ENCODE assay signal across 9 mouse cellular contexts in genomic region chr19:21570778-21571177, GRCm38 (mm10).
DNase-seq lines count a peak whose midpoint lies in the region; ATAC-seq and TF ChIP-seq lines count a peak whose summit lies in the region.
"Had no signal": no experiment of that assay in that cellular context is flagged by ENCODE, and none has a peak within 500 bp of the region (broad histone marks: within the 10 kb centered on the region; RNA-seq: fewer than 3 reads in every experiment).

No protein-coding gene starts in this region.

- no peaks in the 10 kb centered on the region for H3K27me3 ChIP-seq in hindbrain, embryonic 16.5 days (replicated peaks; ENCODE audit: control insufficient read depth, insufficient read depth, low read length)
- H3K27me3 ChIP-seq: limb, embryonic 12.5 days had no signal

- peak; percentile 60; the same call in 1 of the 2 replicates for ATAC-seq in hindbrain, embryonic 16.5 days

- no peak overlapping the region for H3K4me2 ChIP-seq in hindbrain, embryonic 16.5 days (ENCODE audit: low read length)
- H3K4me2 ChIP-seq: limb, embryonic 12.5 days had no signal

- no peaks in the 10 kb centered on the region for H3K9me3 ChIP-seq in hindbrain, embryonic 16.5 days (ENCODE audit: control insufficient read depth, low read length)
- H3K9me3 ChIP-seq: limb, embryonic 12.5 days had no signal

- peak; percentile 15 for DNase-seq in embryo, embryonic 10.5 days (ENCODE audit: low spot score)
- no peak for DNase-seq in embryo, embryonic 10 days (ENCODE audit: low spot score)
- DNase-seq in right cerebral cortex, adult 18-20 months: peak; percentile 21
- no peak for DNase-seq in right cerebral cortex, postnatal 25 days
- peak; percentile 2 for DNase-seq in retina, embryonic 14.5 days (ENCODE audit: low spot score)
- DNase-seq in adipocyte (ENCODE audit: low spot score): no peak
- no peak for DNase-seq in layer of hippocampus, adult 2 months (ENCODE audit: low spot score in 2 of 2)

- no peak overlapping the region for H3K27ac ChIP-seq in hindbrain, embryonic 16.5 days (ENCODE audit: low read depth, low read length)
- H3K27ac ChIP-seq in layer of hippocampus, adult 2 months: no peak overlapping the region
- H3K27ac ChIP-seq: limb, embryonic 12.5 days had no signal

- no peak for TF ChIP-seq CTCF in layer of hippocampus, adult 2 months (conservative IDR thresholded peaks at IDR 0.05)

- H3K36me3 ChIP-seq in hindbrain, embryonic 16.5 days (ENCODE audit: control insufficient read depth, insufficient read depth, low read length): no peaks in the 10 kb centered on the region
- H3K36me3 ChIP-seq: limb, embryonic 12.5 days had no signal

- peaks cover 3% of the 10 kb centered on the region; the same call in 1 of the 2 replicates for H3K4me1 ChIP-seq in hindbrain, embryonic 16.5 days (ENCODE audit: control insufficient read depth, insufficient read depth, low read depth, low read length)
- H3K4me1 ChIP-seq: limb, embryonic 12.5 days had no signal

- H3K9ac ChIP-seq in hindbrain, embryonic 16.5 days (ENCODE audit: low read depth, low read length): no peak overlapping the region
- H3K9ac ChIP-seq: limb, embryonic 12.5 days had no signal

- H3K4me3 ChIP-seq in hindbrain, embryonic 16.5 days (ENCODE audit: low read length): no peak overlapping the region
- H3K4me3 ChIP-seq in layer of hippocampus, adult 2 months: no peak overlapping the region
- H3K4me3 ChIP-seq: limb, embryonic 12.5 days had no signal

- 35% methylated on average over 8 of the region's 8 CpGs for WGBS in hindbrain, embryonic 16.5 days

Comparison
In these comparisons a context has a peak if more than half of its experiments do, and no peak if none do; other contexts are left out.
1. DNase-seq: peak in embryo, embryonic 10.5 days (single experiment), right cerebral cortex, adult 18-20 months (single experiment) and retina, embryonic 14.5 days (single experiment); none in embryo, embryonic 10 days (single experiment), right cerebral cortex, postnatal 25 days (single experiment), adipocyte (single experiment) and layer of hippocampus, adult 2 months (0 of 2).